Mouse (Mus musculus) G1E (cell line): Measurements from ENCODE around the gene Elane.

ENCODE experiments used
- CTCF ChIP-seq: IDR thresholded peaks from 2 replicates; pipeline ENCODE4 v1.5.1; 2012; ENCODE audit warnings: low read depth, low read length, inconsistent platforms, mixed read lengths
- GATA1 ChIP-seq: IDR thresholded peaks from 2 replicates; pipeline ENCODE4 v1.6.1; 2012; ENCODE audit warnings: borderline replicate concordance, low read length, inconsistent platforms, mixed read lengths

DNA sequence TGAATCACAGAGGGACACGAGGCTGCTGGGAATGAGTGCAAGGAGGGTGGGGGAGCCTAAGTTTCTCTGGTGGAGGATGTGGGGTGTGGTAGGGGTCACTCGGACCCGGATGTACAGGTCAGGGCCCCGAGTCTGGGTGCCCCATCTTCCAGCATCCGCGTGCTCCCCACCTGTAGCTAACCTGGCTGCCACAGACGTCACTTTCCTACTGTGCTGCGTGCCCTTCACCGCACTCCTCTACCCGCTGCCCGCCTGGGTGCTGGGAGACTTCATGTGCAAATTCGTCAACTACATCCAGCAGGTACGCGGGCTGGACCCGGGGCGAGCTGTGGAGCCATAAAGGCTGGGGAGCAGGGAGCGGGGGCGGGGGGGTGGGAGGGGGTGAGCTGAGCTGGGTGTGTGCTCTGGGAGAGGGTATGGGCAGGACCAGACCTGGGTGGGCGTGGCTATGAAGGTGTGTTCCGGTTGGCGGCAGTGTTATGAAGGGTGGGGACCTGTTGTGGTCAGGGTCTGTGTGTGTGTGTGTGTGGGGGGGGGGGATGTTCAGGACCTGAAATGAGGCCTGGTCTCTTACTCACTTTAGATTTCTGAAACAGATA is 33.3 kb downstream of the Elane start:
- TF ChIP-seq CTCF: no peak
- no peak for TF ChIP-seq GATA1
